1 mouse cellular context compared by ENCODE assay signal in genomic region chr12:28751508-28752263, GRCm38 (mm10).
TF ChIP-seq lines count a peak whose summit lies in the region.

Gene Eipr1 (plus strand): TSS chr12:28751803.

TF ChIP-seq in CH12.LX, 34 proteins besides CTCF, POLR2A, EP300 and RAD21 (continued from another document):
- no peak for TF ChIP-seq CHD1 (IDR thresholded peaks at IDR 0.05; ENCODE audit: low read depth, low read length)
- TF ChIP-seq HCFC1 (IDR thresholded peaks at IDR 0.05; ENCODE audit: low read depth, low read length): peak; percentile 80
